Mouse (Mus musculus) cerebellum, adult 18-20 months (tissue): ENCODE data around the gene A330070K13Rik.

ENCODE experiments used
- DNase-seq, 2 experiments: peaks; one replicate each; pipeline ENCODE4 v3.0.0; 2021

A330070K13Rik gene

DNA sequence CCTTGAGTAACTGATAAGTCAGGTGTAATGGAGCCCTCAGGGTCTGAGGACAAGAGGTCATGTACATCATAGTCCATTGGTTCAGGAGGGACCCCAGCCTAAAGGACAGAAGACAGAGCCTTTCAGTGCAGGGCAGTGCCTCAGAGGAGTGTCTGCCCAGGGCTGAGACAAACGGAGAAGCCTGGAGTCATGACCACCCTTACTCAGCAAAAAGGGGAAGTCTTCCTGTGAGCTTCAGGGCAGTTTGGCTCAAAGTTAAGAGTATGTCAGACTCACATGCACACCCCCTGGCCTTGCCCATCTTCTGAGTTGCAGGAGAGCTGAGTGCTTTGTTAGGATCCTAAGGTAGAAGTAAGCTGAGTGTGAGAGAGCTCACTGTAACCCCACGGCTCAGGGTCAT is 54.5 kb downstream of the A330070K13Rik start:
- no peak for DNase-seq
